Mouse (Mus musculus): ENCODE measurements around the gene Ciao1. TPM values are rescaled to one million over a fixed set of nuclear protein-coding genes. Genes with fewer than 3 reads are reported as not detected.
A peak's percentile ranks its signal among the peaks of the same experiment; 100 is the strongest.
"Not testable (repeated sequence)": the region's sequence is repeated elsewhere in the genome, so short reads cannot be mapped to it uniquely, and the experiment has no call there.

Gene Ciao1
- polyA plus RNA-seq, 1 experiment: 72.2 TPM

- no peak; the same call in 1 of the 2 replicates for TF ChIP-seq POLR2A (IDR thresholded peaks at IDR 0.05; ENCODE audit: extremely low read depth, insufficient read depth, low read length)
- no peak for TF ChIP-seq CTCF (IDR thresholded peaks at IDR 0.05; ENCODE audit: extremely low read depth, insufficient read depth, low read length)
- H3K4me3 ChIP-seq (ENCODE audit: insufficient read depth, low read length): peak within 1 kb of the TSS; percentile 77
Observed at GRCm38 (mm10) chr2:127207547-127208451, 39.8 kb downstream of the Ciao1 start, which contains the start of the genes 1810024B03Rik and Snrnp200. 1810024B03Rik (minus strand) TSS chr2:127208280. Snrnp200 (plus strand) TSS chr2:127208386.

GRCm38 (mm10) chr2:127206916-127207315 lies 40.7 kb downstream of the Ciao1 start:
- H3K27ac ChIP-seq (ENCODE audit: insufficient read depth, low read length): no peak overlapping the region
- no peak for TF ChIP-seq CTCF (IDR thresholded peaks at IDR 0.05; ENCODE audit: extremely low read depth, insufficient read depth, low read length)
- TF ChIP-seq POLR2A (IDR thresholded peaks at IDR 0.05; ENCODE audit: extremely low read depth, insufficient read depth, low read length): no peak
- H3K4me3 ChIP-seq (ENCODE audit: insufficient read depth, low read length): no peak overlapping the region
- peaks cover 2% of the 10 kb centered on the region; the same call in 1 of the 2 replicates for H3K4me1 ChIP-seq (ENCODE audit: control insufficient read depth, insufficient read depth, low read length)

More at GRCm38 (mm10) chr2:127207547-127208451, 39.8 kb downstream of the Ciao1 start, which contains the start of the genes 1810024B03Rik and Snrnp200:
- H3K4me1 ChIP-seq (ENCODE audit: control insufficient read depth, insufficient read depth, low read length): peaks cover 2% of the 10 kb centered on the region; the same call in 1 of the 2 replicates
- H3K27ac ChIP-seq (ENCODE audit: insufficient read depth, low read length): no peak within 1 kb of the TSS

DNA sequence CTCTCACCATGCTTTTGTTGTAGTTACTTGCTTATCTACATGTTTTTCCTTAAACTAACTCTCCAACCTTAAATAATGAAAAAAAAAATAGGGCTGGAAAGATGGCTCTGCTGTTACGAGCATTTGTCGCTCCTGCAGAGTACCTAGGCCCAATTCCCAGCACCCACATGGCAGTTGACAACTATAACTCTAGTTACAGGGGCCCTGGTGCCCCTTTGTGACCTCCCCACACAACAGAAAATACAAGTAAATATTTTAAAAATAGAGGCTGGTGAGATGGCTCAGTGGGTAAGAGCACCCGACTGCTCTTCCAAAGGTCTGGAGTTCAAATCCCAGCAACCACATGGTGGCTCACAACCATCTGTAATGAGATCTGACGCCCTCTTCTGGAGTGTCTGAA lies 41.7 kb downstream of the Ciao1 start:
- H3K4me1 ChIP-seq (ENCODE audit: control insufficient read depth, insufficient read depth, low read length); H3K4me3 ChIP-seq (ENCODE audit: insufficient read depth, low read length); H3K27ac ChIP-seq (ENCODE audit: insufficient read depth, low read length): not testable (repeated sequence)

DNA sequence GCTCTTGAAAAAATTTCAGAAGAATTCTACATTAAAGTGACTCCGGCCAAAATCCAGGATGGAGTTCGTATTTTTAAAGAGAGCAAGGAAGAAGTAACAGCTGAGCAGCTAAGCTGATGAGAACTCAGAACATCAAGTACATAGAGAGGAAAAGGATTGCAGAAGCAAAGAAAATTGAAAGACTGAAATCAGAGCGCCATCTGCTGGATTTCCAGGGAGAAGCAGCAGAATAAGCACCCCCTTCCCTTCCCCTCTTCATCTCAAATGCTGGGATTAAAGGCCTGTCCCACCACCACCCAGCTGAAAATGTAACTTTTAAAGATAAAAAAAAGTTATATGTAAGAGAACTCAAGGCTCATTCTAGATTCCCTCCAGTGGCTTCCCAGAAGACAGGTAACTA lies 42.7 kb downstream of the Ciao1 start:
- TF ChIP-seq CTCF (IDR thresholded peaks at IDR 0.05; ENCODE audit: extremely low read depth, insufficient read depth, low read length) (peak; percentile 69), POLR2A (IDR thresholded peaks at IDR 0.05; ENCODE audit: extremely low read depth, insufficient read depth, low read length) (no peak)
- H3K27ac ChIP-seq (ENCODE audit: insufficient read depth, low read length): no peak overlapping the region
- H3K4me3 ChIP-seq (ENCODE audit: insufficient read depth, low read length): no peak overlapping the region
- H3K4me1 ChIP-seq (ENCODE audit: control insufficient read depth, insufficient read depth, low read length): peaks cover 2% of the 10 kb centered on the region; the same call in 1 of the 2 replicates

Other genes starting within 250 kb of the Ciao1 start
- gene Ap4e1, start 239.1 kb downstream of the Ciao1 start, polyA plus RNA-seq (2012; rRNA removed): 7.4 and 8.3 TPM in 2 replicates
- gene Blvra, start 177.2 kb downstream of the Ciao1 start, polyA plus RNA-seq (2012; rRNA removed): 23.7 and 26.5 TPM in 2 replicates
- 1.6 and 2.2 TPM in 2 replicates for gene Ncaph, start 113.9 kb downstream of the Ciao1 start, polyA plus RNA-seq (2012; rRNA removed)
- gene Itpripl1, start 104.4 kb downstream of the Ciao1 start, polyA plus RNA-seq (2012; rRNA removed): 1.5 and 2.0 TPM in 2 replicates
- gene 1810024B03Rik, start 39.5 kb downstream of the Ciao1 start, polyA plus RNA-seq (2012; rRNA removed): 1.4 and 1.8 TPM in 2 replicates
- 61.7 and 62.3 TPM in 2 replicates for gene Snrnp200, start 39.4 kb downstream of the Ciao1 start, polyA plus RNA-seq (2012; rRNA removed)
- 65.2 and 70.5 TPM in 2 replicates for gene Tmem127, start 92 bp upstream of the Ciao1 start, polyA plus RNA-seq (2012; rRNA removed)
- 96.1 and 97.6 TPM in 2 replicates for gene Stard7, start 22.4 kb upstream of the Ciao1 start, polyA plus RNA-seq (2012; rRNA removed)
- 1.6 and 1.8 TPM in 2 replicates for gene Dusp2, start 88.3 kb upstream of the Ciao1 start, polyA plus RNA-seq (2012; rRNA removed)
- gene Astl, start 90.8 kb upstream of the Ciao1 start, polyA plus RNA-seq (2012; rRNA removed): not detected in 2 replicates
- 0.11 and 0.25 TPM in 2 replicates for gene Adra2b, start 115.4 kb upstream of the Ciao1 start, polyA plus RNA-seq (2012; rRNA removed)
- gene Gpat2, start 177.4 kb upstream of the Ciao1 start, polyA plus RNA-seq (2012; rRNA removed): 0.13 and 0.25 TPM in 2 replicates
- gene Fahd2a, start 196.7 kb upstream of the Ciao1 start, polyA plus RNA-seq (2012; rRNA removed): 37.4 and 38.2 TPM in 2 replicates